Mouse (Mus musculus) frontal cortex, adult 2 months (tissue): ENCODE data around the gene Meltf. TPM values are rescaled to one million over a fixed set of nuclear protein-coding genes. Genes with fewer than 3 reads are reported as not detected.
"Not testable (repeated sequence)": the region's sequence is repeated elsewhere in the genome, so short reads cannot be mapped to it uniquely, and the experiment has no call there.

Experiments used
- DNase-seq, 2 experiments: peaks; one replicate each; pipeline ENCODE4 v3.0.0; 2022; ENCODE audit warnings: low spot score in 1 of 2; ENCODE audit errors: extremely low spot score in 1 of 2
- polyA plus RNA-seq: library from polyadenylated mRNA; depleted of rRNA; stranded (reverse); fragments of >200 nt; gene quantifications from 2 replicates; pipeline ENCODE4 v1.2.3, GENCODE M21; 2012; rRNA removed

Gene Meltf
- polyA plus RNA-seq, 1 experiment: 0.62 TPM

DNA sequence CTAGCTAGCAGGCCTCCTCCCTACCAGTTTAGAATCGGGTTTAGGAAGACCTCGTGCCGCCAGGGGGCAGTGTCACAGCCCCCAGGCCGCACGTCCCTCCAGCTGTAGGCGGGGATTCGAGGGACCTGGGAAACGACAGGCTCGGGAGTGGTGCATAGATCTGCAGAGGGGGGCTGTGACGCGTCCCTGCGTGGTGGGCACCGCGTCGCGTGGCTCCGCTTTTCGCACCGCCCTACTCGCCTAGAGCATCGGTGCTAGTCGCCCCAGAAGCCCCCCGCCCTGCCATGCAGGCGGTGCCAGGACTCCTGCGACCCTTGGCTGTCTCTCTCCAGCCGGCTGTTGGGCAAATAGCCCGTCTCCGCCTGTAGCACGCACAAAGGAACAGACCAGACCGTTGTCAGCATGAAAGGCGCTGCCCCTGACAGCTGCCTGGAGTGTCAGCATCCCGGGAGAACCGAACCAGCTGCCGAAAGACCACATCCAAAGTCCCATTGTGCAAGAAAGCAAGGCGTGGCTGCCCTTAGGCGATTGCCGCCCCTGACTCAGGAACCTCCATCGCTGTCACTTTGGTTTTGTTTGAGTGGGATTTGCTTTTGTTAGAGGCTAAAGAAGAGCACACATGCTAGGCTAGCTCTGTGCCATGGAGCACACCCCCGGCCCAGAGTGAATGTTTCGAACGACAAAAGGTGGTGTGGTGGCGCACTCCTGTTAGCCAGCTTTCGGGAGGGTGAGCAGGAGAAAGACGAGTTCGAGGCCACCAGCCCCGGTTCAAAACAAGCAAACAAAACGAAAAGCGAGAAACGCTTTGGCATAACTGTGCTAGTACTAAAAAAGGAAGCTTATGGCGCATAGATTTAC, 54.5 kb downstream of the Meltf start:
- peak; percentile 91 to 92 for DNase-seq

- DNase-seq: peak in 1 of 2 experiments; percentile 53
Observed at GRCm38 (mm10) chr16:31933751-31934549, 55.3 kb downstream of the Meltf start, which contains the start of gene Pigz. Gene Pigz (plus strand): TSS chr16:31933851.

- DNase-seq: no peak
Observed at GRCm38 (mm10) chr16:31934550-31935010, 56.0 kb downstream of the Meltf start.

DNA sequence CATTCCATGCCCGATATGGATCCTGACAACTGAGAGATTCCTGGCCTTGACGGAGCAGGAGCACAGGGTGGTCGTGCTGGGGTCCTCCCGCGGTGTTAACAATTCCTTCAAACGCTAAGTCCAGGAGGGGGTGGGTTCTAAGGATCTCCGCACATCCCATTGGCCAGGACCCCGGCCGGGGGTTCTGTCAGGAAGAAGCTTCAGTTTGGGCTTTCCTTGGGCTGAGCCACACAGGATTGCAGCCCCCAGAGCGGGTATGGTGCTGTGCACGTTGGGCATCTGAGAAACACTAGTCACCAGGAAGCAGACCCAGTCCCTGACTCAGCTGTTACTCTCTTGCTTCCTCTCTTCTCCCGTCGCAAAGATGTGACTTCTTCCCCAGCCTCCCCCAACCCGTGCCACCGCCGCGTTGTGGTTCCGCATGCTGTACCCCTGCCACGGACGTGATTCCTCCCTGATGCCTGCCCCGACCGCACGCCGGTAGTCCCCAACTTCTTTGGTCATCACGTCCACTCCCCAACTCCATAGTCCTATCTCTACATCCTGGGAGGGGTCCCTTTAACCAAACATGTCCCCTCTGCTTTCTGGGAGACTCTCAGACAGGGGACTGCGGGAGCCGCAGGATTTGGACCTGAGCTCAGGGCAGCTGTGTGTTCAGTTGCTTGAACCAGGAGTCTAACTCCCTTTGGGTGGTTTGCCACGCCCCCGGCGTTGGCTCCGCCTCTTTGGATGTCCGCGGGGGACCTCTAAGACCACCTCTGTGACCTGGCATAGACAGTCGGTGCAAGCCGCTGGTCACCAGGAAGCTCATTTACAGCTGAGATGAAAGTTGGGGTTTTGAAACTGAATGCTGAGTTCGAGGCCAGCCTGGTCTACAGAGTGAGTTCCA, 56.7 kb downstream of the Meltf start:
- peak in 1 of 2 experiments; percentile 54 for DNase-seq

- no peak for DNase-seq
Observed at GRCm38 (mm10) chr16:31936568-31936967, 58.0 kb downstream of the Meltf start.

- no peak for DNase-seq
Observed at GRCm38 (mm10) chr16:31938856-31939255, 60.2 kb downstream of the Meltf start.

DNA sequence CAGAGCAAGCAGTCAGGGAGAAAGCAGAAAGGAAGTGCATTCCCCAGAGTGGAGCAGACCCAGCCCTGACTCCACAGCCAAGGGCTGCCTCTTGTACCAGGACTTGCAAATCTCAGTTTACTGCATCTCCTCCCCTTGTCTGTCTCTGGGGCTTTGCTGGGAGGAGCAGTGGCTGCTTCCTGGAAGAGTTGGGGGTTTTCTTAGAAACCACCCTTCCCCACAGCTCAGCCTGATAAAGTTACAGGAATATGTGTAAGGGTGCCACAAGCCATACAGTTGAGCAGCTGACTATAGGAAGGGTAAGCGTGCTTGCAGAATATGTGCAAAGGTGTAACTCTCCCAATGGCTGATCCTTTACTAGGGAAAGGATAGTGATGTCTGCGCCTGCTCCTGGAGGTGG, 62.0 kb downstream of the Meltf start:
- DNase-seq: no peak

GRCm38 (mm10) chr16:31943980-31944379, 65.4 kb downstream of the Meltf start:
- peak in 1 of 2 experiments; percentile 91 for DNase-seq

DNA sequence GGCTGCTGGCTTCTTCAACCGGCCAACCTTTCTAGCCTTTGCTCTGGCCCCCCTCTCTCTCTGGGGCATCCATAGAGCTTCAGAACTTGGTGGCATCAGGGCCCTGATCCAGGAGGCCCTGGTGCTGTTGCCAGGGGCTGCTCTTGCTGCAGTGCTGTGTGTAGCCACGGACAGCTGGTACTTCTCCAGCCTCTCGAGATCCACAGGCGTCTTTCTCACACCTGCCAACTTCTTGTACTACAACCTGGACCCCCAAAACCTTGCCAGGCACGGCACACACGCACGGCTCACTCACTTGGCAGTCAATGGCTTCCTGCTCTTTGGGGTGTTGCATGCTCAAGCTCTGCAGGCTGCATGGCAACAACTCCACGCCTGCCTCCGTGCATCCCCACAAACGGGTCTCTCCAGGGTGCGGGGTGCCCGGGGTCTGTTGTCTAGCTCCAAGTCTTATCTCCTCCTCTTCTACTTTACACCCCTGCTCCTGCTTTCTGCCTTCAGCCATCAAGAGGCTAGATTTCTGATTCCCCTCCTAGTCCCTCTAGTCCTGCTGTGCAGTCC, 66.2 kb downstream of the Meltf start:
- no peak for DNase-seq

DNA sequence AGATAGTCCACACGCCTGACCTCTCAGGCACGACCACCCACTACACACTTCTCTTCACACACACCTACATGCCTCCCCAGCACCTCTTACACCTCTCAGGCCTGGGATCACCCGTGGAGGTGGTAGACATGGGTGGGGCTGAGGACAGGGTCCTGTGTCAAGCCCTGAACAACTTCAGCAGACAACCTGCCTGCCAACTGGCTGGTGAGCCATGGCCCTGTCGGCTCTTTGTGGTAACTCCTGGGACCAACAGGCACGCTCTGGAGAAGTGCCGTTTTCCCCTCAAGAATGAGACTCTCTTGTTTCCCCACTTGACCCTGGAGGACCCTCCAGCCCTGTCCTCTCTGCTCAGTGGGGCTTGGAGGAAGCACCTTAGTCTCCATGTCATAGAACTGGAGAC, 66.8 kb downstream of the Meltf start:
- no peak for DNase-seq

DNA sequence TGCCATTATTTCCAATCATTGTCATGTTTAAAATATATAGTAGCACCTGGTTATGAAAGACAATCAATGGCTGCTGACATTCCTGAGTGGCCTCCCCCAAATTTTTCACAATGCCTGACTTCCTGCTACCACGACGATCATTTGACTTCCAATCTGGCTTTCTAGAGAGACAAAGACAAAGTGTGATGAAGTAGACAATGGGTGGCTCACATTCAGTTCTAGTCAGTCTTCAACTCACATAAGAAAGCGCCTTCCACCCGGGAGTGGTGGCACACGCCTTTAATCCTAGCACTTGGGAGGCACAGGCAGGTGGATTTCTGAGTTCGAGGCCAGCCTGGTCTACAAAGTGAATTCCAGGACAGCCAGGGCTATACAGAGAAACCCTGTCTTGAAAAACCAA, 67.4 kb downstream of the Meltf start:
- not testable (repeated sequence) for DNase-seq

DNA sequence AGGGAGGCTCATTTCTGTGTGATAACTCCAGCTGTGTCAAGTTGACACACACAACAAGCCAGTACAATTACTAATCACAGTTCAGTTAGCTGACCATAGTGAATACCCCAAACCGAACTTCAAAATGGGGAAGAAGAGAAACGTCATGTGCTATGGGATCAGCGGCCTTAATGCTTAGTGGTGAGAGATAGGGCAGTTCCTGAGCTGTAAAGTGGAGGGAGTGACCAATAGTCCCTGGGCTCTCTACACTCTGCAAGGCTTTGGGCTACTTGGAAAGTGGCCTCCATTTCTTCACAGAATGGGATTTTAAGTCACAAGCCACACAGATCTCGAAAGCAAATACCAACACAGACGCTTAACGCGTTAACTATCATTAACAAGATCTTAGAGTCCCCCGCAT, 68.7 kb downstream of the Meltf start:
- no peak for DNase-seq

DNA sequence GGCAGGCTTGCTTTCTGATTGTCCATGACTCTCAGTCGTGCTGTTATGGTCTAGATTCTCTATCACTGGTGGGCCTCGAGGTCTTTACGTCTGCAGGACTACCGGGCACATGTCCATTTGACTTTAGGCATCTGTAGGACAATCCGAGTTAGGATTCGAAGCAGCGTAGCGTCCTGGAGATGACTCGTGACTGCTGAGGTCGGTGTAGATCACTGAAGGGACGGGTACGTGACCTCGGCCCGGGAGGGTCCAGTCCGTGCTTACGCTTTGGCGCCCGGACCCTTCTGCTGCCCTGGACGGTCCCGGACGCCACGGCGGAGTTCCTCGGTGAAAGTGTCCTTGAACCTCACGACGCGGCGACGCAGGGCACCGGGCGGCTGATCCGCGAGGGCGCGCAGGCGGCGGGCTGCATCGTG, 69.3 kb downstream of the Meltf start:
- peak in 1 of 2 experiments; percentile 27 for DNase-seq

GRCm38 (mm10) chr16:31948345-31948774, 69.8 kb downstream of the Meltf start, which contains the start of the genes 0610012G03Rik and Ncbp2:
Gene 0610012G03Rik (minus strand): TSS chr16:31948494.
Gene Ncbp2 (plus strand): TSS chr16:31948513.
- peak; percentile 85 to 97 for DNase-seq

Other genes with a start within 250 kb of the Meltf start
- 87.8 and 88.0 TPM in 2 replicates for gene Dlg1, start 215.4 kb upstream of the Meltf start, polyA plus RNA-seq
- 8.8 and 11.6 TPM in 2 replicates for gene Pigz, start 55.0 kb downstream of the Meltf start, polyA plus RNA-seq
- gene 0610012G03Rik, start 69.7 kb downstream of the Meltf start, polyA plus RNA-seq: 75.0 and 89.4 TPM in 2 replicates
- gene Ncbp2, start 69.7 kb downstream of the Meltf start, polyA plus RNA-seq: 80.2 and 105 TPM in 2 replicates
- gene Senp5, start 124.5 kb downstream of the Meltf start, polyA plus RNA-seq: 20.6 and 20.7 TPM in 2 replicates
- gene Pak2, start 200.5 kb downstream of the Meltf start, polyA plus RNA-seq: 17.4 and 18.7 TPM in 2 replicates
- 29.8 and 30.9 TPM in 2 replicates for gene Pigx, start 220.9 kb downstream of the Meltf start, polyA plus RNA-seq
- 54.8 and 63.1 TPM in 2 replicates for gene Cep19, start 221.0 kb downstream of the Meltf start, polyA plus RNA-seq